Mouse (Mus musculus) hindbrain, embryonic 11.5 days (tissue): ENCODE results near the gene Gtf2e1. TPM values are rescaled to one million over a fixed set of nuclear protein-coding genes. Genes with fewer than 3 reads are reported as not detected.

Experiments used
- ATAC-seq: fragments of 200-750 bp; cut with Nextera tagmentation; 2 replicates; pipeline ENCODE4 v1.8.0; 2017; ENCODE audit warnings: mild to moderate bottlenecking, moderate TSS enrichment, moderate library complexity; ENCODE audit not compliant: low FRiP score
- DNase-seq: peaks from one replicate; pipeline ENCODE4 v3.0.0-alpha.2; 2015; ENCODE audit warnings: low spot score
- H3K27ac ChIP-seq: fragments of 300-500 bp; sonication (generic); 2 replicates; pipeline ENCODE4 v1.5.1; 2014; ENCODE audit warnings: mild to moderate bottlenecking, low read depth, low read length
- H3K27me3 ChIP-seq: fragments of 300-500 bp; sonication (generic); 2 replicates; pipeline ENCODE4 v1.6.1; 2014; ENCODE audit warnings: mild to moderate bottlenecking, low read length, moderate library complexity, mixed read lengths; ENCODE audit not compliant: control insufficient read depth, insufficient read depth
- H3K36me3 ChIP-seq: fragments of 300-500 bp; sonication (generic); 2 replicates; pipeline ENCODE4 v1.6.1; 2014; ENCODE audit warnings: mild to moderate bottlenecking, low read length, moderate library complexity, mixed read lengths; ENCODE audit not compliant: control insufficient read depth, insufficient read depth
- H3K4me1 ChIP-seq: fragments of 300-500 bp; sonication (generic); replicated peaks from 2 replicates; pipeline ENCODE4 v1.6.1; 2014; ENCODE audit warnings: low read length, mixed read lengths; ENCODE audit not compliant: control insufficient read depth, insufficient read depth
- H3K4me2 ChIP-seq: fragments of 300-500 bp; sonication (generic); replicated peaks from 2 replicates; pipeline ENCODE4 v1.6.1; 2014; ENCODE audit warnings: mild to moderate bottlenecking, low read depth, low read length
- H3K4me3 ChIP-seq: fragments of 300-500 bp; sonication (generic); 2 replicates; pipeline ENCODE4 v1.5.1; 2014; ENCODE audit warnings: low read depth, low read length
- H3K9ac ChIP-seq: fragments of 300-500 bp; sonication (generic); 2 replicates; pipeline ENCODE4 v1.6.1; 2014; ENCODE audit warnings: low read depth, low read length
- H3K9me3 ChIP-seq: fragments of 300-500 bp; sonication (generic); 2 replicates; pipeline ENCODE4 v1.6.1; 2016; ENCODE audit warnings: low read length; ENCODE audit not compliant: control insufficient read depth
- WGBS: fragments of 180-500 bp; shearing (Covaris S2); extraction: QIAGEN DNeasy Blood & Tissue Kit; methylation state at CpG from one replicate; pipeline ENCODE4 v1.1.7; 2014; 5-methylcytosine and 5-hydroxymethylcytosine counted together
- polyA plus RNA-seq: library from polyadenylated mRNA; unstranded; fragments of >200 nt; fragmentation: Nextera tagmentation; extraction: Ambion mirVana; gene quantifications from 2 replicates; pipeline ENCODE4 v1.2.1, GENCODE M21; 2014

Gene Gtf2e1
- polyA plus RNA-seq, 1 experiment from 2014 or later, result 50.5 TPM

DNA sequence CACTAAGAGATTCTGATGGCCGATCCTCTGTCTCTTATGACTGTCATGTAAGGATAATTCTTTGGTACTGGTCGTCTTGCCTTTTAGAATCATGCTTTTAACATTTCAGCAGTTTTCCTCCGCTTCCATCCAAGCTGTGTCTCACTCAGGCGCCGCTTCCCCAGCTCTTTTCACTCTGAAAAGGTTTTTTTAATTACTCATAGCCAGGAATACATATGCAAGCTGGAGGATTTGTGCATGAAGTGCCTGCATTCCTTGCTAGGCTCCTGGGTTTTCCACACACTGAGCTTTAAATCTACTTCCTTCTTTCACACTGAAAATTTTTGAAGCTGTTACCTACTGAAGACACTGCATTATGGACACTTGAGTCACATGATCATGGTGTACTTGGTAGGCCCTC is 23.4 kb upstream of the Gtf2e1 start:
- Histone ChIP-seq H3K27me3 (no peaks in the 10 kb centered on the region), H3K9me3 (no peaks in the 10 kb centered on the region), H3K36me3 (0 out of 2 replicates have a peak, but pooled peaks cover 3% of the 10 kb centered on the region), H3K9ac (no peak overlapping the region), H3K4me3 (no peak overlapping the region), H3K27ac (no peak overlapping the region), H3K4me2 (no peak overlapping the region), H3K4me1 (no peaks in the 10 kb centered on the region)
- DNase-seq, result no peak
- 92% methylated on average over 5 of the region's 5 CpGs for WGBS
- no peak for ATAC-seq

- H3K9ac ChIP-seq, result no peak overlapping the region
Measured at GRCm38 (mm10) chr16:37562414-37562813, 22.8 kb upstream of the Gtf2e1 start.

GRCm38 (mm10) chr16:37552824-37553223 is 13.2 kb upstream of the Gtf2e1 start:
- WGBS, result 92% methylated on average over 3 of the region's 3 CpGs
- ATAC-seq (no peak), DNase-seq (no peak)
- H3K27me3 ChIP-seq, result no peaks in the 10 kb centered on the region
- no peaks in the 10 kb centered on the region for H3K36me3 ChIP-seq
- H3K4me1 ChIP-seq, result no peaks in the 10 kb centered on the region
- no peak overlapping the region for H3K27ac ChIP-seq
- H3K9ac ChIP-seq, result no peak overlapping the region
- no peak overlapping the region for H3K4me2 ChIP-seq
- no peak overlapping the region for H3K4me3 ChIP-seq
- H3K9me3 ChIP-seq, result no peaks in the 10 kb centered on the region

More at GRCm38 (mm10) chr16:37562414-37562813, 22.8 kb upstream of the Gtf2e1 start:
- Histone ChIP-seq H3K27ac (no peak overlapping the region), H3K36me3 (0 out of 2 replicates have a peak, but pooled peaks cover 3% of the 10 kb centered on the region), H3K27me3 (no peaks in the 10 kb centered on the region), H3K4me1 (no peaks in the 10 kb centered on the region), H3K4me3 (no peak overlapping the region), H3K4me2 (no peak overlapping the region), H3K9me3 (no peaks in the 10 kb centered on the region)
- ATAC-seq (no peak), DNase-seq (no peak)
- 74% methylated on average over 6 of the region's 6 CpGs for WGBS

DNA sequence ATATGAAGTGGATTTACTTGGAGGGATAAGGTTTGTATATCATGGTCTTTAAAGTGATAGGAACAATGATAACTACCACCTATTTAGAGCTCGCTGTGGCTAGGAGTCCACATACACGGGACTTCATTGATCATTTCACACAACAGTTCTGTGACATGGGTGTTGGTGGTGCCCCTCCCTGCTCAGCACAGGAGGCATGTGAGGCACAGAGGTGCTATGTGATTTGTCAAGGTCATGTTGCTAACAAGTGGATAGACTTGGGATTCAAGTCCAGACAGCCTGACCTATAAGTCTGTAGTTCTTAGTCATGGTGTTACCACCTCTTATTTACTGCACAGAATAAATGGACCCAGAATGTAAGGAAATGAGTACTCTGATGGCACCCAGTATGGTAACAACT is 11.4 kb upstream of the Gtf2e1 start:
- DNase-seq, result no peak
- no peaks in the 10 kb centered on the region for H3K36me3 ChIP-seq
- no peaks in the 10 kb centered on the region for H3K4me1 ChIP-seq
- 84% methylated on average over 2 of the region's 2 CpGs for WGBS
- no peaks in the 10 kb centered on the region for H3K27me3 ChIP-seq
- no peak overlapping the region for H3K9ac ChIP-seq
- no peaks in the 10 kb centered on the region for H3K9me3 ChIP-seq
- H3K4me3 ChIP-seq, result no peak overlapping the region
- H3K4me2 ChIP-seq, result no peak overlapping the region
- ATAC-seq, result no peak
- H3K27ac ChIP-seq, result no peak overlapping the region

GRCm38 (mm10) chr16:37550266-37550665 is 10.7 kb upstream of the Gtf2e1 start:
- Histone ChIP-seq H3K36me3 (no peaks in the 10 kb centered on the region), H3K9me3 (no peaks in the 10 kb centered on the region), H3K4me1 (no peaks in the 10 kb centered on the region), H3K27me3 (no peaks in the 10 kb centered on the region), H3K4me2 (no peak overlapping the region), H3K9ac (no peak overlapping the region), H3K27ac (no peak overlapping the region), H3K4me3 (no peak overlapping the region)
- DNase-seq, result no peak
- no peak for ATAC-seq
- WGBS, result 61% methylated on average over 3 of the region's 3 CpGs

GRCm38 (mm10) chr16:37546312-37546711 is 6.7 kb upstream of the Gtf2e1 start:
- Histone ChIP-seq H3K27me3 (no peaks in the 10 kb centered on the region), H3K4me3 (no peak overlapping the region), H3K9ac (no peak overlapping the region), H3K9me3 (no peaks in the 10 kb centered on the region), H3K4me2 (no peak overlapping the region), H3K27ac (no peak overlapping the region), H3K36me3 (no peaks in the 10 kb centered on the region), H3K4me1 (no peaks in the 10 kb centered on the region)
- WGBS, result 77% methylated on average over 5 of the region's 5 CpGs
- DNase-seq (no peak), ATAC-seq (no peak)

DNA sequence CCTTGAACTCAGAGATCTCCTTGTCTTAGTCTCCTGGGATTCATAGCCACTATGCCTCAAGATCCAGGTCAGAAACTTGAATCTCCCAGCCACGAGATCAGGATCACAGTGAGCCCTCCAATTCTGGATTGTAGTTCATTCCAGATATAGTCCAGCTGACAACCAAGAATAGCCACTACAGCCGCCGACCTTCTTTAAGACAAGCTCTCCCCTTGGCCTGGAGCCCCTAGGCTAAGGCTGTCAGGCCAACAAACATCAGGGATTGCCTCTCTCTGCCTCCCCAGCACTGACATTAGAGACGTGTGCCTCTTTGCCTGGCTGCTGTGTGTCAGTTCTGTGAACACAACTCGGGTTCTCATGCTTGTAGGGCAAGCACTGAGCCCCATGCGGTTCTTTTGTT is 1.2 kb upstream of the Gtf2e1 start:
- ATAC-seq (no peak), DNase-seq (no peak)
- Histone ChIP-seq H3K36me3 (no peaks in the 10 kb centered on the region), H3K9ac (peak overlapping the region; percentile 90; the same call in 1 of the 2 replicates), H3K27me3 (no peaks in the 10 kb centered on the region), H3K4me2 (peak overlapping the region; percentile 52; the same call in 1 of the 2 replicates), H3K4me3 (no peak overlapping the region; the same call in 1 of the 2 replicates), H3K4me1 (no peaks in the 10 kb centered on the region; the same call in 1 of the 2 replicates), H3K27ac (no peak overlapping the region), H3K9me3 (no peaks in the 10 kb centered on the region)
- WGBS, result 82% methylated on average over 6 of the region's 6 CpGs

- H3K4me3 ChIP-seq, result peak overlapping the region; percentile 85
- peak overlapping the region; percentile 75 for H3K27ac ChIP-seq
- H3K9ac ChIP-seq, result peak overlapping the region; percentile 90
- no peaks in the 10 kb centered on the region for H3K9me3 ChIP-seq
- no peaks in the 10 kb centered on the region for H3K27me3 ChIP-seq
- H3K36me3 ChIP-seq, result no peaks in the 10 kb centered on the region
- peak overlapping the region; percentile 75 for H3K4me2 ChIP-seq
- DNase-seq (no peak), ATAC-seq (peak; percentile 74; the same call in 1 of the 2 replicates)
- no peaks in the 10 kb centered on the region; the same call in 1 of the 2 replicates for H3K4me1 ChIP-seq
- WGBS, result under 1% methylated on average over 22 of the region's 22 CpGs
Measured at GRCm38 (mm10) chr16:37539240-37539610, 364 bp downstream of the Gtf2e1 start.

- DNase-seq, result no peak
- no peak for ATAC-seq
- WGBS, result 89% methylated on average over 8 of the region's 8 CpGs
- H3K27me3 ChIP-seq, result no peaks in the 10 kb centered on the region
- 0 out of 2 replicates have a peak, but pooled peaks cover 2% of the 10 kb centered on the region for H3K36me3 ChIP-seq
- no peaks in the 10 kb centered on the region for H3K9me3 ChIP-seq
- H3K4me2 ChIP-seq, result no peak overlapping the region
- H3K9ac ChIP-seq, result no peak overlapping the region
- H3K4me3 ChIP-seq, result no peak overlapping the region
- H3K27ac ChIP-seq, result no peak overlapping the region
- no peaks in the 10 kb centered on the region; the same call in 1 of the 2 replicates for H3K4me1 ChIP-seq
Measured at GRCm38 (mm10) chr16:37533369-37534068, 6.1 kb downstream of the Gtf2e1 start.
